Mouse (Mus musculus): ENCODE results near the gene Prdx6. TPM values are rescaled to one million over a fixed set of nuclear protein-coding genes. Genes with fewer than 3 reads are reported as not detected.

Prdx6 gene
- polyA plus RNA-seq (2014; fragmentation: Nextera tagmentation; extraction: Ambion mirVana) = 451 and 491 TPM in 2 replicates

GRCm38 (mm10) chr1:161250604-161251416 is at the start of gene Prdx6:
Gene Prdx6 (minus strand): TSS chr1:161251219.
- DNase-seq (ENCODE audit: low spot score) (peak; percentile 87), ATAC-seq (ENCODE audit: low FRiP score) (peak; percentile 96)
- H3K36me3 ChIP-seq (ENCODE audit: control insufficient read depth, insufficient read depth, low read length) = no peaks in the 10 kb centered on the region
- no peaks in the 10 kb centered on the region; the same call in 1 of the 2 replicates for H3K27me3 ChIP-seq (ENCODE audit: control insufficient read depth, insufficient read depth, low read length)
- peak within 1 kb of the TSS; percentile 63 for H3K27ac ChIP-seq (ENCODE audit: low read depth, low read length)
- H3K9ac ChIP-seq (ENCODE audit: low read depth, low read length) = peak within 1 kb of the TSS; percentile 84
- no peaks in the 10 kb centered on the region for H3K9me3 ChIP-seq (ENCODE audit: control insufficient read depth, low read length)
- under 1% methylated on average over 66 of the region's 66 CpGs for WGBS
- H3K4me2 ChIP-seq (replicated peaks; ENCODE audit: low read depth, low read length) = peak within 1 kb of the TSS; percentile 84
- H3K4me3 ChIP-seq (ENCODE audit: low read depth, low read length) = peak within 1 kb of the TSS; percentile 80
- no peaks in the 10 kb centered on the region for H3K4me1 ChIP-seq (replicated peaks; ENCODE audit: control insufficient read depth, insufficient read depth, low read length)

DNA sequence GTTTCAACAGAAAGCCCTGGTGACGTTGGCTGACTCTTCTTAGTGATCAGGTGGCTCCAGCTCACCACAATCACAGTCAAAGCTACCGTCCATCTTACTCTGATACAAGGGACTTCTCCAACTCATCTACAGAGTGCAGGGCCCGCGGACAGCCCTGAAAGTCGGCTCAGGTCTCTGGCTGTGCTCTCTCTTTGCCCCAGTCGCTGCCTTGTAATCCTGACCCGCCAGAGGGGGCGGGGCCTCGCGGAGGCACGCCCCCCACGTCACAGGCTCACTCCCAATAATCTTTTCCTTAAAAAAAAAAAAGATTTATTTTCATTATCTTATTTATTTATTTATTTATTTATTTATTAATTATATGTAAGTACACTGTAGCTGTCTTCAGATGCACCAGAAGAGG is 37.2 kb upstream of the Prdx6 start:
- no peak for DNase-seq (ENCODE audit: low spot score)
- Histone ChIP-seq H3K4me3 (ENCODE audit: low read depth, low read length) (no peak overlapping the region), H3K36me3 (ENCODE audit: control insufficient read depth, insufficient read depth, low read length) (no peaks in the 10 kb centered on the region), H3K4me2 (replicated peaks; ENCODE audit: low read depth, low read length) (no peak overlapping the region), H3K4me1 (replicated peaks; ENCODE audit: control insufficient read depth, insufficient read depth, low read length) (no peaks in the 10 kb centered on the region), H3K9ac (ENCODE audit: low read depth, low read length) (no peak overlapping the region), H3K9me3 (ENCODE audit: control insufficient read depth, low read length) (no peaks in the 10 kb centered on the region), H3K27ac (ENCODE audit: low read depth, low read length) (no peak overlapping the region), H3K27me3 (ENCODE audit: control insufficient read depth, insufficient read depth, low read length) (no peaks in the 10 kb centered on the region)
- 0 out of 2 replicates have a peak, but pooled peaks have one; percentile 38 for ATAC-seq (ENCODE audit: low FRiP score)
- 41% methylated on average over 12 of the region's 12 CpGs for WGBS

DNA sequence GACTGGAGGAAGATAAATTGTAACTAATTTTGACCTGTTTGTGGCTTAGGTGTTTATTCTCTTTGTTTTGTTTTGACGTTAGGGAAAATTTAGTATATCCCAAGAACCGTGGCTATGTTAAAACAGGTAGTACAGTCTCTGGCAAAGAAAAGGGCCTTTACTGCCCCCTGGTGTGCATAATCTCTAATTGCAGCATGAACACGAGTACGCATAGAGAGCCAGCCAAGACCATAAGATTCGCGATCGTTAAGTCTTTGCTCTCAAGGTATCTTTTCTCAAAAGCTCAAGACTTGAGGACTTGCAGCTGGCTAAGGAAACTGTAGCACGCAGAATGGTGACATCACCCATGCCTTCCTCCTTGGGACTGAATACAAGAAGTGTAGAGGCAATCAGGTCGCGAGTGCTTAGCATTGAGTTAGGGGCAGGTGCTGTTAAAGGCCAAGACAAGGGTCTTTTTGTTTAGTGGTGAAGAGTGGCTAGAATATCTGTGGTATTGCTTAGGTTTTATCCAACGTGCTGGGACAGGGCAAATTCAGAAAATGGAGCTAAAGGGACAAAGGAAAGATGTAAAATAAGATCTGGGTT is 35.8 kb upstream of the Prdx6 start:
- ATAC-seq (ENCODE audit: low FRiP score) (peak; percentile 63; the same call in 1 of the 2 replicates), DNase-seq (ENCODE audit: low spot score) (peak; percentile 76)
- Histone ChIP-seq H3K4me3 (ENCODE audit: low read depth, low read length) (no peak overlapping the region), H3K4me2 (replicated peaks; ENCODE audit: low read depth, low read length) (no peak overlapping the region), H3K4me1 (replicated peaks; ENCODE audit: control insufficient read depth, insufficient read depth, low read length) (no peaks in the 10 kb centered on the region), H3K9me3 (ENCODE audit: control insufficient read depth, low read length) (no peaks in the 10 kb centered on the region), H3K9ac (ENCODE audit: low read depth, low read length) (no peak overlapping the region), H3K27ac (ENCODE audit: low read depth, low read length) (no peak overlapping the region), H3K27me3 (ENCODE audit: control insufficient read depth, insufficient read depth, low read length) (no peaks in the 10 kb centered on the region), H3K36me3 (ENCODE audit: control insufficient read depth, insufficient read depth, low read length) (no peaks in the 10 kb centered on the region)
- WGBS = 36% methylated on average over 11 of the region's 11 CpGs

GRCm38 (mm10) chr1:161281054-161281688 is 30.2 kb upstream of the Prdx6 start:
- Histone ChIP-seq H3K4me1 (replicated peaks; ENCODE audit: control insufficient read depth, insufficient read depth, low read length) (no peaks in the 10 kb centered on the region), H3K4me3 (ENCODE audit: low read depth, low read length) (no peak overlapping the region), H3K27ac (ENCODE audit: low read depth, low read length) (no peak overlapping the region), H3K27me3 (ENCODE audit: control insufficient read depth, insufficient read depth, low read length) (no peaks in the 10 kb centered on the region), H3K36me3 (ENCODE audit: control insufficient read depth, insufficient read depth, low read length) (no peaks in the 10 kb centered on the region), H3K4me2 (replicated peaks; ENCODE audit: low read depth, low read length) (no peak overlapping the region), H3K9me3 (ENCODE audit: control insufficient read depth, low read length) (no peaks in the 10 kb centered on the region), H3K9ac (ENCODE audit: low read depth, low read length) (no peak overlapping the region)
- 86% methylated on average over 3 of the region's 3 CpGs for WGBS
- no peak for DNase-seq (ENCODE audit: low spot score)
- no peak for ATAC-seq (ENCODE audit: low FRiP score)

DNA sequence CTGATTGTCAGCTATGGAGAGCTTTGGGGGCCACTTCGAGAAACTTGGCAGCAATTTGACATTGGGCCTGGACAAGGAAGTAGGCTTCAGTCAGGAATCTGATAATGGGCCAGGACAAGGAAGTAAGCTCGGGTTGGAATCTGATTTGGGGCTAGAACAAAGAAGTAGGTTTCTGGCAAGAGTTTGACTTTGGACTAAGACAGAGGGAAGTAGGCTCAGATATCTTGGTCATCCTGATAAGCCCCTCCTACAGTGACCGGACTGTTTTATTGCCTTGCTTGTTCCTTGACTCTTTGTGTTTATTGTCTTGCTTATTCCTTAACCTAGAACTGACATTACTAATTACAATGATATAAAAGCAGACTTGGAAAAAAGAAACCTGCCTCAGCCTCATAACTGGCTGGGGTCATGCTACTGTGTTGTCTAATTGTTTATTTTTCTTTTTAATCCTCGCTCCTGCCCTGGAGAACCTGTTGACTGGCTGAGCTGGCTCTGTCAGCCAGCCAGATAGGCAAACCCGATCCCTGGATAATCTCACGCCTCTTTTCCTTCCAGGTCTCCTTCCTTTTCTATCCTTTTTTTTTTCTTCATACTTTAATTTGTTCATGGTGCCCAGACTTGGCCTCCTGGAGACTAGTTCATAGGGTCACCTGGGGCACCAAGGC is 28.4 kb upstream of the Prdx6 start:
- H3K4me1 ChIP-seq (replicated peaks; ENCODE audit: control insufficient read depth, insufficient read depth, low read length) = no peaks in the 10 kb centered on the region
- no peak overlapping the region for H3K27ac ChIP-seq (ENCODE audit: low read depth, low read length)
- no peaks in the 10 kb centered on the region for H3K27me3 ChIP-seq (ENCODE audit: control insufficient read depth, insufficient read depth, low read length)
- no peaks in the 10 kb centered on the region for H3K9me3 ChIP-seq (ENCODE audit: control insufficient read depth, low read length)
- H3K9ac ChIP-seq (ENCODE audit: low read depth, low read length) = no peak overlapping the region
- H3K36me3 ChIP-seq (ENCODE audit: control insufficient read depth, insufficient read depth, low read length) = no peaks in the 10 kb centered on the region
- no peak overlapping the region for H3K4me3 ChIP-seq (ENCODE audit: low read depth, low read length)
- WGBS = 72% methylated on average over 6 of the region's 6 CpGs
- no peak for ATAC-seq (ENCODE audit: low FRiP score)
- no peak overlapping the region for H3K4me2 ChIP-seq (replicated peaks; ENCODE audit: low read depth, low read length)
- no peak for DNase-seq (ENCODE audit: low spot score)

DNA sequence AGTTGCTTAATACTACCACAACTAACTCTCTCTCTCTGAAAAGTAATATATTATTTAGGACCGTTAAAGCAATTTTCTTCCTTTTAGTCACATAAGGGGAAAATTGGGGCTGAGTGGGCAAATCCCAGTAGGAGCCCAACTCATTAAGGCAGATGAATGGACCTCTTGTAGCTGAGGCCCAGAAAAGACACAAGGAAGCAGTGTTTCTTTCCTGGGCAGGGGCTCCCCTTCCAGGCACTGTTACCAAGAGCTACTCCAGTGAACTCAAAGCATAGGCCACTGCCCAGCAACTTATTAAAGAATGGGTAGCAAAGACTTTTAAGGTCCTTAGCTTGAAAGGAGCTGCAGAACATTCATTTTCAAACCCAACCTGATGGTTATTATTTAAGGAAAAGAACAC is 22.5 kb upstream of the Prdx6 start:
- H3K9me3 ChIP-seq (ENCODE audit: control insufficient read depth, low read length) = no peaks in the 10 kb centered on the region
- ATAC-seq (ENCODE audit: low FRiP score) (no peak), DNase-seq (ENCODE audit: low spot score) (no peak)
- no peak overlapping the region for H3K4me3 ChIP-seq (ENCODE audit: low read depth, low read length)
- H3K9ac ChIP-seq (ENCODE audit: low read depth, low read length) = no peak overlapping the region
- no peak overlapping the region for H3K4me2 ChIP-seq (replicated peaks; ENCODE audit: low read depth, low read length)
- no peaks in the 10 kb centered on the region for H3K4me1 ChIP-seq (replicated peaks; ENCODE audit: control insufficient read depth, insufficient read depth, low read length)
- no peaks in the 10 kb centered on the region for H3K27me3 ChIP-seq (ENCODE audit: control insufficient read depth, insufficient read depth, low read length)
- 21% methylated on average over 1 of the region's 1 CpGs for WGBS
- H3K36me3 ChIP-seq (ENCODE audit: control insufficient read depth, insufficient read depth, low read length) = no peaks in the 10 kb centered on the region
- H3K27ac ChIP-seq (ENCODE audit: low read depth, low read length) = no peak overlapping the region

DNA sequence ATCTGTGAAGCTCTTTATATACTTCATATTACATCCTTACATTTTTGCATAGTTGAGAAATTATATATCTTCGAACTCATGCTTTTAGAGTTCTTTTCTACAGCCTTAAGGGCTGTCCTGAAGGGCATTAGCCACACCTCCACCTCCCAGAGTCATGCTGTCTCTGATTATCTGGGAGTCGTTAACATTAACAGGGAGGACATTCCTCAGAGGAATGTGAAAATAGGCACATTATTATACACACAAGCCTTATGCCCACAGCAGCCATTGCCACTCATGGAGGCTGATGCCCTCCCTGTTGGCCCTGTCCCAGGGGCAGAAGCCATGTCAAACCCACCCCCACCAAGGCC is 20.4 kb upstream of the Prdx6 start:
- no peaks in the 10 kb centered on the region for H3K4me1 ChIP-seq (replicated peaks; ENCODE audit: control insufficient read depth, insufficient read depth, low read length)
- no peak overlapping the region for H3K4me2 ChIP-seq (replicated peaks; ENCODE audit: low read depth, low read length)
- no peak overlapping the region for H3K27ac ChIP-seq (ENCODE audit: low read depth, low read length)
- 65% methylated on average over 2 of the region's 2 CpGs for WGBS
- H3K9me3 ChIP-seq (ENCODE audit: control insufficient read depth, low read length) = no peaks in the 10 kb centered on the region
- ATAC-seq (ENCODE audit: low FRiP score) = no peak
- no peak for DNase-seq (ENCODE audit: low spot score)
- H3K36me3 ChIP-seq (ENCODE audit: control insufficient read depth, insufficient read depth, low read length) = no peaks in the 10 kb centered on the region
- H3K4me3 ChIP-seq (ENCODE audit: low read depth, low read length) = no peak overlapping the region
- H3K9ac ChIP-seq (ENCODE audit: low read depth, low read length) = no peak overlapping the region
- H3K27me3 ChIP-seq (ENCODE audit: control insufficient read depth, insufficient read depth, low read length) = no peaks in the 10 kb centered on the region

- WGBS = 76% methylated on average over 4 of the region's 4 CpGs
- DNase-seq (ENCODE audit: low spot score) = no peak
- no peak for ATAC-seq (ENCODE audit: low FRiP score)
- Histone ChIP-seq H3K36me3 (ENCODE audit: control insufficient read depth, insufficient read depth, low read length) (no peaks in the 10 kb centered on the region), H3K4me2 (replicated peaks; ENCODE audit: low read depth, low read length) (no peak overlapping the region), H3K27ac (ENCODE audit: low read depth, low read length) (no peak overlapping the region), H3K4me1 (replicated peaks; ENCODE audit: control insufficient read depth, insufficient read depth, low read length) (no peaks in the 10 kb centered on the region), H3K9me3 (ENCODE audit: control insufficient read depth, low read length) (no peaks in the 10 kb centered on the region), H3K9ac (ENCODE audit: low read depth, low read length) (no peak overlapping the region), H3K4me3 (ENCODE audit: low read depth, low read length) (no peak overlapping the region), H3K27me3 (ENCODE audit: control insufficient read depth, insufficient read depth, low read length) (no peaks in the 10 kb centered on the region)
These were observed 19.9 kb upstream of the Prdx6 start for GRCm38 (mm10) chr1:161270776-161271460.
